Mouse (Mus musculus) c-Kit-positive CD71-negative TER-119-negative erythroid progenitor cells, embryonic 14.5 days (primary cell): Measurements from ENCODE around the gene Tmod3.

Experiments used
- DNase-seq: peaks from one replicate; pipeline ENCODE4 v3.0.0-alpha.2; 2013; ENCODE audit warnings: low read depth

The Tmod3 gene

DNA sequence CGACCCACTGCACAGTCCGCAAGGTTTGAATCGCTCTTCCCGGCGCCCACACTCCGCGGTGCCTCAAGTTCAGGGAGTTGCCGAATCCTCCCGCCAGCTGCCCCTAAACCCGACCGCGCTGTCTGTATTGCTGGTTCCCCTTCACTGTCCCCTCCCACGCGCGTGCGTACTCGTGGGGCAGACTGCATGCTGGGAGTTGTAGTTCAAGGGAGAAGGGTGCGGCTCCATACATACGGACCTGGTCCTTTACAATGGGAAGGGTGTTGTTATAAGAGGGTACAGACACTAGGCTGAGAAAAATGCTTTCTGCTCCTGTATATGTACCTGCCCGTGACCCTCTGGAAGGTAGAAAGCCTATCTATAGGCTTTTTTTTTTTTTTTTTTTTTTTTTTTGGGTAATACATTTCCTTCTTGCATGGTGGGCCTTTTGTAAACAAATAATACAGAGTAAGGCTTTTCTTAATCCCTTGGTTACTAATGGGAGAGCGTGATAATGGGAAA, at the start of gene Tmod3:
Tmod3 (minus strand) TSS at position 146 of the 501 bp plus-strand sequence.
- peak; percentile 93 for DNase-seq

DNA sequence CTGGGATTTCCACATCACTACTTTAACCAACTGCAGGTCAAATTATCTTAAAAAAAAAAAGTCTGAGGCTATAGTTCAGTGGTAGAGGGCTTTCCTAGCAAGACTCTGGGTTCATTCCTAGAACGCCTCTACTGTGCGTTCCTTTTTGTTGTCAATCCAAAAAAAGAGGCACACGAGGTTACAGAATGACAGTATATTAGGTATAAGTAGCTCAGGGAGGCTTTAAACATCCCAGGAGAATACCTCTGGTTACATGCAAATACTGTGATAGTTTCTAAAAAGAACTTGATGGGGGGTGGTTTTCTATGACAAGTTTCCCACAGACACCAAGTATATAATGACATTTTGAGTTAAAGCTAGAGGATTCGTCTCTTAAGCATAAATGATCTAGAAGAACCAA, 48.0 kb upstream of the Tmod3 start:
- no peak for DNase-seq

- DNase-seq = no peak
Observed at GRCm38 (mm10) chr9:75601510-75601909, 42.1 kb upstream of the Tmod3 start.

GRCm38 (mm10) chr9:75600166-75600934, 40.9 kb upstream of the Tmod3 start:
- DNase-seq = no peak

- no peak for DNase-seq
Observed at GRCm38 (mm10) chr9:75599191-75599841, 39.9 kb upstream of the Tmod3 start.

DNA sequence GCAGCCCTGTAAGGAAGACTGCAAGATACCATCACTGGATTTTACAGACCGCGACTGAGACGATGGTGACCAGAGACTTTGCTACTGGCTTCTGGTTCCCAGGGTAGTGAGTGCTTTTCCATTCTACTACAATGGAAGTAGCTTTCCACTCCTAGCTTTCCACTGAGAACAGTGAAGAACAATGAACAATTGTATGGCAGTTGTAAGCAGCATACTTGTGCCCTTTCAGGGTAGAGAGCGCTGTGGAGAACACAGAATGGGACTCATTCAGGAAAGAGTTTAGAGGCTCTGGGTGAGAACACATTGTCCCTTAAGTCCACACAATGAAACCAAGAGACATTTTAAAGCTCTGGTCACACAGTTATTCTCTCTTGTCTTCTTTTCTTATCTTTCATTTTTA, 38.1 kb upstream of the Tmod3 start:
- DNase-seq = no peak

DNA sequence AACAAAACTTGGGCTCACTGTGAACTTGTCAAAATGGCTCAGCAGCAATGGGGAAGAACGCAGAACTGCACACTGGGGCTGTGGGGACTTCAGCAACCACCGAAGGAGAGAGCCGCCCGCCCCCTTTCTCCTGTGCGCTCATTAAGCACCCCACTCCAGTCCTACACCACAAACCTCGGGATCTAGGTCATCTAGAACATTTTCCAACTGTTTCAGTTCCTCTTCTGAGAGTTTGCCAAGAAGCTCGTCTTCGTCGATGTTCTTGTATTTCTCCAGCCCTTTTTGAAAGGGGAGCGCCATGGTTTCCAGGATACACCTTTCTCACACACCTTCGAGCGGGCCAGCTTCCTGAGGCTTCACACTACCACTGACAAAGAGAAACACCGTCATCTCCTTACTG, 37.6 kb upstream of the Tmod3 start:
- DNase-seq = no peak

GRCm38 (mm10) chr9:75593481-75593880, 34.0 kb upstream of the Tmod3 start:
- DNase-seq = no peak

- DNase-seq = no peak
Observed at GRCm38 (mm10) chr9:75589850-75590790, 30.7 kb upstream of the Tmod3 start.

GRCm38 (mm10) chr9:75581694-75582350, 22.4 kb upstream of the Tmod3 start:
- DNase-seq = no peak

DNA sequence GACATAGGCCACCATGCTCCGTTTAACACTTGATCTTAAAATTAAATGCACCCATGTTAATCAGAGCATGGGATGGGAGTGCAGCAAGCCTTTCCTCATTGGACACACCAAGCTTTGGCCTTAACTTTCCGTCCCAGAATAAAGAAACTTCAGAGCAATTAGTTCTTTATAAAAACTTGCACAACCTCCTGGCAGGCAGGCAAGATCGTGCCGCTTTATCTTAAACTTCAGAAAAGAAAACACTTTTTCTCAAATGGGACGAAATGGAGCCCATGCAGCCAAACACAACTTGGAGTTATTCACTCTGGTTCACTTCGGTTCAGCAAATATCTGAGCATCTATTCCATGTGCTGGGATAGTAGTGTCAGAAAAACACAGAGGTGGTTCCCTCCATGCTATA, 19.9 kb upstream of the Tmod3 start:
- DNase-seq = no peak

GRCm38 (mm10) chr9:75571036-75571942, 11.8 kb upstream of the Tmod3 start:
- DNase-seq = no peak

- no peak for DNase-seq
Observed at GRCm38 (mm10) chr9:75568399-75568798, 8.9 kb upstream of the Tmod3 start.

GRCm38 (mm10) chr9:75564892-75565291, 5.4 kb upstream of the Tmod3 start:
- DNase-seq = no peak

DNA sequence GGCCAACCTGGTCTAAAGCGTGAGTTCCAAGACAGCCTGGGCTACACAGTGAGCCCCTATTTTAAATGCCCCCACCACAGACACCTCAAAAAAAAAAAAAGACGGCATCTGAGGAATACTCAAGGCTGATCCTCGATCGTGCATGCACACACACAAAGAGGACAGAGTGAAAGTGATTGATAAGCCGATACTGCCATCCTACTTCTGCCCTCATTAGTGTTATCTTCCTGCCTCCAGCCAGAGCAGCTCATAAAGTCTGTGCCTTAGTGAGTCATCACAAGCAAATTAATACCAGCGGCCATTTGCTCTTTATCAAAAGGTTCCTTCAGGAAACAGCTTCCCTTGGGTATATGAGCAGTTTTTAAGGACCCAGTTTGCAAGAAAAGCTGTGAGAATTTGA, 4.2 kb upstream of the Tmod3 start:
- DNase-seq = no peak

DNA sequence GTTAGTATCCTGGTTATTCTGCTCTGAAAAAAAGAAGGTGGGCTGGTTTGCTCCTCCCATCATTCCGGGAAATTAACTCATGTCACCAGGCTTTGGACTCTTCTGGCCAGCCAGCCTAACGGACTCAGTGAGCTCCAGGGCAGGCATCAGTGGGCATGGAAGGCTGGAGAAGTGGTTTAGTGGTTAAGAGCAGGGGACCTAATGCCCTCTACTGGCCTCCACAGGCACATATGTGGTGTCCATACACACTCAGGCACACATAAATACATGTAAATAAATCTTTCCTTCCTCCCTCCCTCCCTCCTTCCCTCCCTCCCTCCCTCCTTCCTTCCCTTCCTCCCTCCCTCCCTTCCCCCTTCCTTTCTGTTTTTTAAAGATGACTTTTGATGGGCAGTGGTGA, 3.7 kb upstream of the Tmod3 start:
- DNase-seq = no peak

DNA sequence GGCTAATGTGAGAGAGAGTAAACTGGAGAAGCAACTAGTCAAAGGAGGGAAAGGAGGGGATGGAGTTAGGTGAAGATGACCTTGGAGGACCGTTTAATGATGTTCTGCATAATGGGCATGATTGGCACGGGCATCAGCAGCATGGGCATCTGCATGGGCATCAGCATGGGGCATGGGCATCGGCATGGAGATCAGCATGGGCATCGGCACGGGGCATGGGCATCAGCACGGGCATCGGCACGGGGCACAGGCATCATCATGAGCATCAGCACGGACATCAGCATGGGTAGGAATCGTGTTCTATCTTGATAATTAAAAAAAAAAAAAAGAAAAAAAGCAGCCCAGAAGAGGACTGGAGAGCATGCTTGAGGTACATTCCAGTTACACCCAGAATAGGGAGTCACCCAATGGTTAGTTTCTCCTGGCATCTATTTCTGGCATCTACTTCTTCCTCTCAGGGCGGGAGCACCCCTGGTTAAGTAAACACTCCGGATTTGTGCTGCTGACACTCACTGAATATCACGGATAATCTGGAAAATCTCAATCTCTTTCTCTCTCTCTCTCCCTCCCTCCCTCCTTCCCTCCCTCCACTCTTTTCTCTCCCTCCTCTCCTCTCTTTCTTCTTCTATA, 1.7 kb upstream of the Tmod3 start:
- DNase-seq = no peak

- DNase-seq = no peak
Observed at GRCm38 (mm10) chr9:75560353-75560752, 896 bp upstream of the Tmod3 start.

- DNase-seq = peak; percentile 60
Observed at GRCm38 (mm10) chr9:75558812-75559511, 495 bp downstream of the Tmod3 start.

GRCm38 (mm10) chr9:75558360-75558759, 1.1 kb downstream of the Tmod3 start:
- DNase-seq = no peak
